Mouse (Mus musculus): ENCODE measurements at regions not wholly inside any gene's neighbourhood (a gene's known extent, or its start where the extent isn't known, plus 50 kb on each side); places are given as distances from the start of the nearest gene placed in this dataset.

DNA sequence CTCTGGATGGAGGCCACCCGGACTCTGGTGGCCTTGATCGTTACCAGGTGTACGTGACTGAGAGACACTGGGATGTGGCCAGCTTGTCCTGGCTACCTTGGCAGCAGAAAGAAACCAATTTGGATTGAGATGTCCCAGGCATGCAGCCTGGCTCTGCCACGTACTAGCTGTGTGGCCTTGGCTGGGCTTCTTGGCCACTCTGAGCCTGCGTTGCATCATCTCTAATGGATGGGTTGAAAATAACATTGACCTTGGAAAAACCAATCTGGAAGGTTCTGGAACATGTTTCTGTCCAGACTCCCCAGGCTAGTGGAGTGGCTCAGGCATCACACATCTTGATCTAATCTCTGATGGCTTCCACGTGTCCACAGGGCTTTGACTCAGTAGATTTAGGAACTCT is 331.8 kb upstream of the Tbx3 start:
- TF ChIP-seq CTCF (conservative IDR thresholded peaks at IDR 0.05; ENCODE audit: low read length) = no peak
- no peak for TF ChIP-seq POU5F1 (IDR thresholded peaks at IDR 0.05; ENCODE audit: borderline replicate concordance, low read length)
